Mouse (Mus musculus) c-Kit-positive CD71-positive TER-119-positive erythroid progenitor cells, embryonic 14.5 days (primary cell): ENCODE results near the gene Glis1.

Experiments
- DNase-seq: peaks from one replicate; pipeline ENCODE4 v3.0.0-alpha.2; 2013; ENCODE audit warnings: low spot score

Glis1 gene

DNA sequence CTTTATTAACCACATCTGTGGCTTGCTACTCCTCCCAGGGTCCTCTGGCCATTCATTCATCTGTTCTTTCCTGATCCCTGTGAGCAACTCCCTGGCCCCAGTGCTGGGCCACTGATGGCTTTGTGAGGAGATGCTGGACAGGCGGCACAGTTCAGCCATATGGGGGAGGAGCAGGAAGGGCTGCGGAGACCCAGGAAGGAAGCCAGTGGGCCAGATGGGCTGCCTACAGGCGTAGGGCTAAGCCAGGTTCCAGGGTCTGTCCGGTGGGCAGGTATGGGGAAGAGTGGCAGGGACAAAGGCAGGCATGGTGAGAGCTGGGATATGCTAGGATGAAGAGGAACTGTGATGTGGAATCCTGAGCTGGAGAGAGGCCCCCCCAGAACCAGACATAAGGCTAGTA is 193.8 kb downstream of the Glis1 start:
- no peak for DNase-seq

GRCm38 (mm10) chr4:107628921-107629411 is 194.6 kb downstream of the Glis1 start:
- no peak for DNase-seq

GRCm38 (mm10) chr4:107634631-107635030 is 200.2 kb downstream of the Glis1 start:
- no peak for DNase-seq

DNA sequence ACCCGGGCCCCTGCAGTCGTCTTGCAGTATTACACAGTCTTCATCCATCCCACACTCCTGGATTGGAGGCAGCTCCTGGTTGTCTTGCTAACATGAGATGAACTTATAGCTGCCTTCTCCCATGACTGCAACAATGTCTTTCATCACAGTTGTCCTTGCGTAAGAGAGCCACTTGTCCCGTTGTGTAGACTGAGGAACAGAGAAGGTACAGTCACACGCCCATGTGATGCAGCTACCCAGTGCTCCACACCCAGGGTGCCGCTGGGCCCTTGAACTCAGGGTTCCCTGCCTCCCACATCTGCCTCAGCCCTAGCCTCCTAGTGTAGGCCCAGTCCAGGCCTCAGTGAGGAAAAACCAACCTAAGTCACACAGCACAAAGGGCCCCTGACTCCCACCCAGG is 201.7 kb downstream of the Glis1 start:
- DNase-seq = no peak

DNA sequence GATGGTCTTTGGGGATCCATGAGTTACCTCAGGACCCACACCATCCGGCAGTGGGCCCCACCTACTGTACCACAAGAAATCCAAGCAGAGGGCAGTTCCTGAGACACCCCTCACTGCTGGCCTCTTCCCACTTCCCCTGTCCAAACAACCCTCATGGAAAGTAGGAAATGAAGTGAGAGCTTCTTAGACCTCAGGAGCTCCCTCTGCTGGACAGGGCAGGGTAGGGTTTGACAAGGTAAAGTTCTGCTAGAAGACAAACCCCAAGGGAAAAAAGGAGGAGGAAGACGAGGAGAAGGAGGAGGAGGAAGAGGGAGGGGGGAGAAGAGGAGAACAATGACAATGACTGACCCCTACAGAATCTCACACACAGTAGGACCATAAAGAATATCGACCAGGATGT is 203.3 kb downstream of the Glis1 start:
- peak; percentile 64 for DNase-seq

DNA sequence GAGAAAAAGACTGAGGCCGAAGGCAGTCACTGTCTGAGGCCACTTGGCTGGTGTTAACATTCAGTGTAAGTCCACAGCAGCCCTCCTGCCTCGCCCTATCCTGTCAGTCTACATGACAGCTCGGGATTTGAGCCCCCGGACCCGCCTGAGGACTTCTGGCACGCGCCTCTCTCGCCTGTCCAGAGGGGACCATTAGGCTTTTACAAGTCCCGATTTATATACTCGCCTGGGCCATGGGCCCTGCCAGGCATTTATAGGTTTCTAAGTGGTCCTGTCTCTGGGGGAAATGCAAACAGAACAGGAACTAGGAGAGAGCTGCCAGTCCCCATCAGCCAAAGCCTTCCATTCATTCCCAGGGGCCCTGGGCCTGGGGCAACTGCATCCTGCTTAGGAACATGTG is 203.9 kb downstream of the Glis1 start:
- no peak for DNase-seq

DNA sequence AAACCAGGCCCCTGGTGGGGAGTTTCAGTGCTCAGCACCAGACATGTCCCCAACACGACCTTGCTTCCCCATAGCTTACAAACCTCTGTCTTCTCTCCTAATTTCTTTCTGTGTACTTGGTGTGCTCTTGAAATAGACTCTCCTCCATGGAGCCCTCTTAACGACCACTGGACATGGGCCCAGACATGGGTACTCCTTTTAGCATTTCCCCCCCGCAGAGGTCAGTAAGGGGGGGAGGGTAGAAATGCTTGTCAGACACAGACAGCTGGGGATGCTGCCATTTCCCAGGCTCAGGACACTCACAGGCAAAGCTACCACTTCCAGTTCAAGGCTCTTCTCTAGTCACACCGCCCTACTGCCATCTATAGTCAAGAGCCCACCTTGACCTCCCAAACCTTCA is 207.2 kb downstream of the Glis1 start:
- no peak for DNase-seq

DNA sequence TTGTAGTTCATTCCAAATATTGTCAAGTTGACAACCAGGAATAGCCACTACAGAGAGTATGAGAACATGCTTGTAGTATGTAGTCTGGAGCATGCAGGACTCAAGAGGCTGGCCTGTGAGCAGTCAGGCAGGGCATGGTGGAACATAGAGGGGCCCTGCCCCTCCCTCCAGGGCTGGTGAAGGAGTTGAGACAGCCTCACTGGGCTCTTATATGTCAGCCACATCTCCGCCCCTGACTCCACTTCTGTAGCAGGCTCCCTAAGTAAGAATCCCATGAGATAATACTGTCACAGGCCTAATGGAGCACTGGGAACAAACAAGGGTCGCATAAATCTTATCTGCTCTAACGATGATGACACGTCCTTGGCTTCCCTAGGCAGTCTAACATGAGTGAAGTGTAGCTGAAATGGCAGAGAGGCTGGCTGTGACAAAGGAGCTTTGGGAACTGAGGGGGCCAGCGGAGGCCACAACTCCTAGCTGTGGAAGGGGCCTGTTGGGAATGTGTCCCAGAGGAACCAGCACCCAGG is 214.6 kb downstream of the Glis1 start:
- DNase-seq = no peak

DNA sequence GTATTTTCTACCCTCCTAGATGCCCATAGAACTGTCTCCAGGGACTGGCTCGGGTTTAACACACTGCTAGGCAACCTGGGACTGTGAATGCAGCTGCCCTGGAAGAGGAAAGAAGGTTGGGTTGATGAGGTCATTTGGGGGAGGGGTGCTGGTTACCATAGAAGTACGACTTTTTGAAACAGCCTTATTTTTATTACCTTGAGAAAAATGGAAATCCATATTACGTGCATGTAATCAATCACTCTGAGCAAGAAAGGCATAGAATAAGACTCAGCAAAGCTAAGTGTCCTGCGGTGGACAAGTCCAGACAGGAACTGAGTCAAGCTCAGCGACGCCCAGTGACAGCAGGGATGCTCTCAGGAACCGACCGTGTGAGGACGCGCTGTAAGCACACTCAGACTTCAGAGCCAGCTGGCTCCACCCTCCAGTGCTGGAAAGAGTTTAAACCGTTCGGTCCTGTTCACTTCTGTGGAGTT is 216.7 kb downstream of the Glis1 start:
- DNase-seq = no peak

DNA sequence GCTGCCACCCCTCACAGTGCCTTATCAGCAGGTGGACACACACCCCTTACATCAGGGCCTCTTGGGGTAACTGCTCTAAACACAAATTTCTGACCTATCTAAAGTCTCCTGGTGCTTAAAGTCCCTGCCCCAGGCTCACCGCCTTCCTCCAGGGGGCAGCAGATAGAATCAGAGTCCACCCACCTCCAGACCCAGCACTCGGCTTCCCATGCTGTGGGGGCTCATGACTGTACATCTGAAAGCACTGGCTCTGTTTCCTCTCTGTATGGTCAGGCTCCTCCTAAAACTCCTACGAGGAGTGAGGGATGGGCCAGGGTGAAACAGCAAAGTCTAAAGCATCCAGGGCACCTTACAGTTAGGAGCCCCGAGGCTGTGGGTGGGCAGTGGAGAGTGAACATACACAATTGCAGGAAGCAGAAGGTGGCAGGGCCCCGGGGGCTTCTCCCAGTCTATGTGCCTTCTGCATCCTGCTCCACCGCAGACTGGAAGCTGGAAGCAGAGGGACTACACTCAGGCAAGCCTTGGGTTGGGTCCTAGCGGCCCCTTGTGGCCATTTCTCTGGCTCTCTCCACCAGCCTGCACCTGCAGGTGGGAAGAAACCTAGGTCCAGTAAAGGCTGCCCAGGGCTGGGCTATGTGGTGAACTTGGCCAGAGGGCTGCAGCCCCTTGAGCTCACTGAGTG is 218.3 kb downstream of the Glis1 start:
- DNase-seq = peak; percentile 68

- no peak for DNase-seq
Observed at GRCm38 (mm10) chr4:107653280-107653643, 218.9 kb downstream of the Glis1 start.

DNA sequence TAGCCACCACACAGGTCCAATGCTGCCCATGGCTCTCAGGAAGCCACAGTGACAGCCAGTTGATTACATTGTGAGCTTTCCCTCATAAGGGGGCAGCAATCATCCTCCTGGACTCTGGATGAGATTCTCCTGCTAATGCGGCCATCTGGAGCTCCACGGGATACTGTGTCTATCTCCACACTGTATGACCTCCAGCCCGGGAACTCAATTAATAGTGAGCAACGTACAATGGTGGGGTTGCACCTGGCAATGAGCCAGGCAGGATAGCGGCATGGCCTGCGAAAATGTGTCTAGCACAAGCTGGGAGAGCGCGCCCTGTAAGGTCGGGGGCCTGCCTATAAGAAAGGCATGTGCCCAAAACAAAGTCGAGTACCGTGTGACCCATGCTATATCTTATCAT is 226.3 kb downstream of the Glis1 start:
- no peak for DNase-seq

DNA sequence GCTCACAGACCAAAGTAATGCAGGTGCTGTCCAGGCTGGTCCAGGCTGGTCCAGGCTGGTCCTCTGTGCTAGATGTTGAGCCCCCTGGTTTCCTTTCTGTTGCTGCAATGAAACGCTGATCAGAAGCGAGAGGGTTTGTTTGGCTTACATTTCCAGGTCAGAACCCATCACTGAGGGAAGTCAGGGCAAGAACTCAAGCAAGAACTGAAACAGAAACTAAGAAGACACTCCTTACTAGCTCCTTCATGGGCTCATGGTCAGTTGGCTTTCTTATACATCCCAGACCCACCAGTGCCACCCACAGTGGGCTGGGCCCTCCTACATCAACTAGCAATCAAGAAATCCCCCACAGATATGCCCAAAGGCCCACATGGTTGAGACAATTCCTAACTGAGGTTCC is 234.1 kb downstream of the Glis1 start:
- DNase-seq = no peak

DNA sequence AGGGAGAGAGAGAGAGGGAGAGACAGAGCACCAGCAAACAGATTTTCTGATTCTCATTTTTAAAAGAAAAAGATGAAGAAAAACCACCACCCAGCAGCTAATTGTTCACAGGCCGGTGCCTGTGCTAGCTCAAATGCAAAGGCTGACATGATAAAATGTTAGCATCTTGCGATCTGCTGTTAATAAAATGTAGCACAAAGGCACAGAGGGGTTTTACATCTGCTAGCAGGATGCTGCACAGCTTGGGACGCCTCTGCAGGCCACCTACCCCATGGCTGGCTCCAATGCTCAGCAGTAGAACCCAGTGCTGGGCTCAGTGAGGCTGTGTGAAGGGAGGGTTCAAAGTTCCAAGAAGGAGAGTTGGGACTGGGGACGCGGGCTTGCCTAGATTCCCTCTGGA is 236.3 kb downstream of the Glis1 start:
- no peak for DNase-seq

- DNase-seq = peak; percentile 66
Observed at GRCm38 (mm10) chr4:107673638-107674321, 239.4 kb downstream of the Glis1 start.

GRCm38 (mm10) chr4:107674322-107674644 is 239.9 kb downstream of the Glis1 start:
- no peak for DNase-seq

GRCm38 (mm10) chr4:107675645-107676044 is 241.3 kb downstream of the Glis1 start:
- no peak for DNase-seq

- DNase-seq = no peak
Observed at GRCm38 (mm10) chr4:107680311-107681098, 246.1 kb downstream of the Glis1 start.

- DNase-seq = no peak
Observed at GRCm38 (mm10) chr4:107681099-107681849, 246.9 kb downstream of the Glis1 start.

DNA sequence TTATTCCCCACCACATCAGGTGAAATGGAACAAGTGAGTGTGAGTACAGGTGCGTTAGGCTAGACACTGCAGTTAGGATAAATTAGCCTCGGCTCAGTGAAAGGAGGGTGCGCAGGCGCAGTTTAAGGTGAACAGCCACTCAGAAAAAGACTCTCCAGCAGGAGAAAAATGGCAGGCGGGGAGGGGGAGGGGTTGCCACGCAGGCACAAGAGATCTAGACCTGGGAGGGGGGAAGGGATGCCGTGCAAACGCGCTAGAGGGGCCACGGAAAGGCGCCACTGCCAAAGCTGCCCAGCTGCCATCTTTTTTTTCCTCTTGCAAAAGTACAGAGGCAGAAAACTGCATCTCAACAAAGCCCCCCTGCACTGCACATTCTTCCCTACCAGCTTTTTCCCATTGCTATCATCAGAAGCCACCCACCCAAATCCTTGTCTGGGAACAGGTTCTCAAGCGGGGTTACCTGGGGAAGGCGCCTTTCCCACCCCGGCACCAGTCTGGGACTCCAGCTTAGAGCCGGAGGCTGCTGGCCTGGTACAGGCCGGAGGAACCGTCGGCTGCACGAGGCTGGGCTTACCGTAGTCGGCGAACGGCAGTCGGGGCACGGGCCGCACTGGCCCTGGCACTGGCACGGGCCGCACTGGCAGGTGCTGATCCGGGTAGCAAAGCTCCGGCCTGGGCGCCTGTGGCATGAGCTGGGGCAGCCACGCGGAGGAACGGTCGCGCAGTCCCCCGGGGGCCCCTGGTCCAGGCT is 248.8 kb downstream of the Glis1 start:
- no peak for DNase-seq

DNA sequence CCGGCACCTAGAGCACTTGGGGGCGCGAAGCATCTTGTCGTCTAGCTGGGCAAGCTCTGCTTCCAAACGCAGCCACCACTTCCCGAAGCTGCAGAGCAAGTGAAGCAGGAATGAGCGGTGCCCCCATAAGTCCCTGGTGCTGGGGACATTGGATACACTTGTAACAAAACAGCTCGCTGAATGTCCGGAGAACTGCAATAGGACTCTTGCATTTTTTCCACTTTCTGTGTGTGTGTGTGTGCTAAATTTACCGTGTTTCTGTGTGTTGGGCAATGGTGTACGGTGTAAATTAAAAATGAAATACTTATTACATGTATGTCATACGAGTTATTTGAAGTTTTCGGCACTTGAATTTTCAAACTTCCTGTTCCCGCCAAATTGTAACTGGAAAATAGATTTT is 249.7 kb downstream of the Glis1 start, which contains the start of gene Dmrtb1:
Gene Dmrtb1, minus strand, starts transcription at position 101 of the 400 bp plus-strand sequence.
- DNase-seq = no peak
